8 mouse cellular contexts compared by ENCODE assay signal in the genomic region with DNA sequence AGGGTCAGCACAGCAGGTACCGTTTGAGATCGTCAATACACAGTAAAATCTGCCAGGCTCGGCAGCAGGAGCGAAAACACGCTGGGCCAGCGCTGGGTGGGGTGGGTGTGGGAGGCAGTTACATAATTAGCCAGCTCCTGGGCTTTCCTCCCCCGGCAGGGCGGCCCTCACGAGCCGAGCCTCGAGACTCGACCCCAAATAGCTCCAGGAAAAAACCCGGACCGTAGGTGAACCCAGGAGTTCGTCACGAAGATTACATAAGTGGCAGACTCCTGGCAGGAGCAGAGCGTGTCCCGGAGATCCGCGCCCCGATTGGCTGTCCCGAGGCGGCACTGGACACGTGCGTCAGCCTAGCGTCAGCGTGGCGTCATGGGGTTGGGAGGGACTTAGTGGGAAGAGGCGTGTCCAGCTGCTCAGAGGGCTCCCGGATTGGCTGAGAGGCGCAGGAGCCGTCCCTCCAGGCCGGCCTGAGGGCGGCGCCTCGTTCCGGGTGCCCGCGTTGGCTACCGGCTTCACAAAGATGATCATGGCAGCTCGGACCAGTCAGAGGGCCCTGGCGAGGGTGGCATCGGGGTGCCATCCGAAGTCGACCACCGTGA. TPM values are rescaled to one million over a fixed set of nuclear protein-coding genes. Genes with fewer than 3 reads are reported as not detected.
DNase-seq lines count a peak whose midpoint lies in the region; ATAC-seq and TF ChIP-seq lines count a peak whose summit lies in the region.

Gene Coq10b (plus strand): TSS at position 416 of the 599 bp plus-strand sequence.

- H3K9me3 ChIP-seq in G1E (replicated peaks), result peaks cover 5% of the 10 kb centered on the region; the same call in 1 of the 2 replicates
- no peaks in the 10 kb centered on the region for H3K9me3 ChIP-seq in forebrain, embryonic 16.5 days (ENCODE audit: control insufficient read depth, low read length)
- no peaks in the 10 kb centered on the region for H3K9me3 ChIP-seq in lung, embryonic 14.5 days (ENCODE audit: low read depth, low read length)

- peak within 1 kb of the TSS; percentile 90 for H3K4me2 ChIP-seq in forebrain, embryonic 16.5 days (ENCODE audit: low read length)
- peak within 1 kb of the TSS; percentile 91 for H3K4me2 ChIP-seq in lung, embryonic 14.5 days

- ATAC-seq in G1E (ENCODE audit: extremely low read depth, insufficient number of reproducible peaks, low FRiP score, poor library complexity, severe bottlenecking), result peak; percentile 100
- ATAC-seq in forebrain, embryonic 16.5 days, result peak; percentile 100
- peak; percentile 100 for ATAC-seq in lung, embryonic 14.5 days (ENCODE audit: insufficient read depth)

- intact Hi-C loops in heart, postnatal 36 days (cut with DNase I), result loop anchor here (2.0 kb wide), 1 partner anchor 184 kb away; the partner anchor contains the start of gene Mars2

- peaks cover 22% of the 10 kb centered on the region for H3K36me3 ChIP-seq in G1E (replicated peaks)
- no peaks in the 10 kb centered on the region for H3K36me3 ChIP-seq in forebrain, embryonic 16.5 days (ENCODE audit: control insufficient read depth, insufficient read depth)
- H3K36me3 ChIP-seq in lung, embryonic 14.5 days (ENCODE audit: insufficient read depth), result peaks cover 2% of the 10 kb centered on the region; the same call in 1 of the 2 replicates
- H3K36me3 ChIP-seq in thymus, adult 2 months (ENCODE audit: control insufficient read depth, insufficient read depth, low read length), result no peaks in the 10 kb centered on the region

- TF ChIP-seq CTCF in G1E (IDR thresholded peaks at IDR 0.05; ENCODE audit: low read depth, low read length), result no peak
- peak; percentile 7; the same call in 1 of the 2 replicates for TF ChIP-seq CTCF in layer of hippocampus, adult 2 months (conservative IDR thresholded peaks at IDR 0.05)
- TF ChIP-seq CTCF in lung, embryonic 14.5 days (IDR thresholded peaks at IDR 0.05; ENCODE audit: low read depth), result no peak; the same call in 1 of the 2 replicates
- no peak for TF ChIP-seq CTCF in olfactory bulb, adult 2 months (IDR thresholded peaks at IDR 0.05; ENCODE audit: insufficient read depth, low read depth, low read length)
- peak; percentile 33; the same call in 1 of the 2 replicates for TF ChIP-seq CTCF in thymus, adult 2 months (IDR thresholded peaks at IDR 0.05; ENCODE audit: borderline replicate concordance, control insufficient read depth, extremely low read depth, insufficient read depth, low read length, poor library complexity)

- peak; percentile 60 for TF ChIP-seq POLR2A in olfactory bulb, adult 2 months (IDR thresholded peaks at IDR 0.05; ENCODE audit: insufficient read depth, low read depth, low read length)
- no peak; the same call in 1 of the 2 replicates for TF ChIP-seq POLR2A in thymus, adult 2 months (IDR thresholded peaks at IDR 0.05; ENCODE audit: control insufficient read depth, extremely low read depth, insufficient read depth, low read length, poor library complexity)

- DNase-seq in G1E (ENCODE audit: low spot score), result peak; percentile 100
- DNase-seq in cerebellum, adult 18-20 months, result peak; percentile 99
- peak; percentile 99 to 100 for DNase-seq in heart, postnatal 36 days
- DNase-seq in layer of hippocampus, adult 2 months (ENCODE audit: low spot score in 2 of 2), result peak; percentile 100
- peak; percentile 100 for DNase-seq in lung, embryonic 14.5 days
- peak; percentile 98 for DNase-seq in thymus, adult 2 months

- H3K27me3 ChIP-seq in G1E (ENCODE audit: insufficient read depth, low read length), result no peaks in the 10 kb centered on the region
- H3K27me3 ChIP-seq in forebrain, embryonic 16.5 days (replicated peaks; ENCODE audit: control insufficient read depth, insufficient read depth, low read length), result peaks cover 2% of the 10 kb centered on the region; the same call in 1 of the 2 replicates
- no peaks in the 10 kb centered on the region for H3K27me3 ChIP-seq in lung, embryonic 14.5 days (ENCODE audit: insufficient read depth, low read length)
- no peaks in the 10 kb centered on the region for H3K27me3 ChIP-seq in thymus, adult 2 months (ENCODE audit: control insufficient read depth, insufficient read depth, low read length)

- H3K4me3 ChIP-seq in G1E (ENCODE audit: low read depth, low read length), result peak within 1 kb of the TSS; percentile 81
- peak within 1 kb of the TSS; percentile 82 for H3K4me3 ChIP-seq in forebrain, embryonic 16.5 days (replicated peaks; ENCODE audit: low read length)
- H3K4me3 ChIP-seq in layer of hippocampus, adult 2 months, result peak within 1 kb of the TSS; percentile 99
- H3K4me3 ChIP-seq in lung, embryonic 14.5 days (ENCODE audit: low read depth, low read length), result peak within 1 kb of the TSS; percentile 70
- H3K4me3 ChIP-seq in olfactory bulb, adult 2 months (ENCODE audit: insufficient read depth, low read depth, low read length), result peak within 1 kb of the TSS; percentile 76
- peak within 1 kb of the TSS; percentile 59 for H3K4me3 ChIP-seq in thymus, adult 2 months (ENCODE audit: control insufficient read depth, insufficient read depth, low read length)

- H3K27ac ChIP-seq in forebrain, embryonic 16.5 days (ENCODE audit: low read length), result peak within 1 kb of the TSS; percentile 64
- peak within 1 kb of the TSS; percentile 97 for H3K27ac ChIP-seq in layer of hippocampus, adult 2 months
- peak within 1 kb of the TSS; percentile 83 for H3K27ac ChIP-seq in lung, embryonic 14.5 days (ENCODE audit: low read depth)
- peak within 1 kb of the TSS; percentile 95 for H3K27ac ChIP-seq in olfactory bulb, adult 2 months (ENCODE audit: insufficient read depth, low read depth, low read length)
- no peak within 1 kb of the TSS for H3K27ac ChIP-seq in thymus, adult 2 months (ENCODE audit: control insufficient read depth, insufficient read depth, low read length)

- H3K4me1 ChIP-seq in G1E (ENCODE audit: insufficient read depth, low read depth, low read length), result peaks cover 40% of the 10 kb centered on the region
- peaks cover 11% of the 10 kb centered on the region for H3K4me1 ChIP-seq in forebrain, embryonic 16.5 days (replicated peaks; ENCODE audit: control insufficient read depth, insufficient read depth, low read length)
- peaks cover 5% of the 10 kb centered on the region; the same call in 1 of the 2 replicates for H3K4me1 ChIP-seq in lung, embryonic 14.5 days (ENCODE audit: insufficient read depth)
- peaks cover 3% of the 10 kb centered on the region; the same call in 1 of the 2 replicates for H3K4me1 ChIP-seq in olfactory bulb, adult 2 months (ENCODE audit: control insufficient read depth, insufficient read depth, low read length)
- no peaks in the 10 kb centered on the region for H3K4me1 ChIP-seq in thymus, adult 2 months (replicated peaks; ENCODE audit: control insufficient read depth, insufficient read depth, low read length)

- under 1% methylated on average over 46 of the region's 46 CpGs for WGBS in forebrain, embryonic 16.5 days
- under 1% methylated on average over 46 of the region's 46 CpGs for WGBS in lung, embryonic 14.5 days
- WGBS in olfactory bulb, adult 2 months, result under 1% methylated on average over 46 of the region's 46 CpGs
- WGBS in thymus, adult 2 months, result under 1% methylated on average over 46 of the region's 46 CpGs

- H3K9ac ChIP-seq in forebrain, embryonic 16.5 days (replicated peaks; ENCODE audit: low read depth, low read length), result peak within 1 kb of the TSS; percentile 65
- H3K9ac ChIP-seq in lung, embryonic 14.5 days, result peak within 1 kb of the TSS; percentile 71

RNA-seq across cellular contexts. Expression of gene Coq10b, which starts in this region (rescaled TPM):
- total RNA-seq in G1E (2014; fragmentation: Nextera tagmentation), result 29.8 and 50.3 TPM in 2 replicates
- 36.2 and 48.2 TPM in 2 replicates for total RNA-seq in G1E (2017)
- 3.6 and 4.7 TPM in 2 replicates for polyA plus RNA-seq in G1E (2012)
- polyA plus RNA-seq in forebrain, embryonic 16.5 days (2015; fragmentation: Nextera tagmentation; extraction: Ambion mirVana), result 34.4 and 35.5 TPM in 2 replicates
- total RNA-seq in heart, postnatal 36 days (2021), result 10 to 100 TPM; 38.0 to 76.2 TPM
- 10 to 100 TPM; 15.2 to 16.8 TPM for total RNA-seq in layer of hippocampus, adult 2 months (2021)
- 21.1 and 22.9 TPM in 2 replicates for polyA plus RNA-seq in lung, embryonic 14.5 days (2014; fragmentation: Nextera tagmentation; extraction: Ambion mirVana)
- polyA plus RNA-seq in olfactory bulb, adult 2 months (2012; ENCODE audit: insufficient read depth, insufficient read length, low replicate concordance, missing spikeins), result not detected in 2 replicates
- 5.5 and 6.6 TPM in 2 replicates for polyA plus RNA-seq in thymus, adult 2 months (2012; rRNA removed)

Comparison
In these comparisons a context has a peak if more than half of its experiments do, and no peak if none do; other contexts are left out.
1. CTCF ChIP-seq: peak in layer of hippocampus, adult 2 months (single experiment) and thymus, adult 2 months (single experiment); none in G1E (single experiment), lung, embryonic 14.5 days (single experiment) and olfactory bulb, adult 2 months (single experiment).
2. Peak in every context shown above with its lines, with median percentiles within 50 percentile points of each other: ATAC-seq, DNase-seq and H3K4me3 ChIP-seq.